Mouse (Mus musculus): ENCODE results near the gene Gtpbp8.
A peak's percentile ranks its signal among the peaks of the same experiment; 100 is the strongest.

Gtpbp8 gene

GRCm38 (mm10) chr16:44725286-44726223, 20.6 kb downstream of the Gtpbp8 start:
- DNase-seq (ENCODE audit: low spot score in 2 of 2), result peak; percentile 42 to 72

GRCm38 (mm10) chr16:44724847-44725246, 21.3 kb downstream of the Gtpbp8 start:
- DNase-seq (ENCODE audit: low spot score in 2 of 2), result no peak

- DNase-seq (ENCODE audit: low spot score in 2 of 2), result peak; percentile 91 to 92
Measured at GRCm38 (mm10) chr16:44724083-44724787, 21.9 kb downstream of the Gtpbp8 start, which contains the start of gene Nepro. TSS of gene Nepro (plus strand) at chr16:44724301.

GRCm38 (mm10) chr16:44722666-44723065, 23.5 kb downstream of the Gtpbp8 start:
- no peak for DNase-seq (ENCODE audit: low spot score in 2 of 2)

GRCm38 (mm10) chr16:44720518-44720917, 25.6 kb downstream of the Gtpbp8 start:
- no peak for DNase-seq (ENCODE audit: low spot score in 2 of 2)

- no peak for DNase-seq (ENCODE audit: low spot score in 2 of 2)
Measured at GRCm38 (mm10) chr16:44719349-44719748, 26.8 kb downstream of the Gtpbp8 start.

- DNase-seq (ENCODE audit: low spot score in 2 of 2), result no peak
Measured at GRCm38 (mm10) chr16:44717838-44718237, 28.3 kb downstream of the Gtpbp8 start.

GRCm38 (mm10) chr16:44717141-44717634, 29.0 kb downstream of the Gtpbp8 start:
- no peak for DNase-seq (ENCODE audit: low spot score in 2 of 2)

- no peak for DNase-seq (ENCODE audit: low spot score in 2 of 2)
Measured at GRCm38 (mm10) chr16:44716305-44717140, 29.6 kb downstream of the Gtpbp8 start.

GRCm38 (mm10) chr16:44703458-44703857, 42.7 kb downstream of the Gtpbp8 start:
- no peak for DNase-seq (ENCODE audit: low spot score in 2 of 2)

- DNase-seq (ENCODE audit: low spot score in 2 of 2), result no peak
Measured at GRCm38 (mm10) chr16:44702272-44702671, 43.9 kb downstream of the Gtpbp8 start.

GRCm38 (mm10) chr16:44701155-44701554, 45.0 kb downstream of the Gtpbp8 start:
- no peak for DNase-seq (ENCODE audit: low spot score in 2 of 2)

GRCm38 (mm10) chr16:44697473-44698205, 48.5 kb downstream of the Gtpbp8 start:
- no peak for DNase-seq (ENCODE audit: low spot score in 2 of 2)

GRCm38 (mm10) chr16:44695859-44696620, 50.1 kb downstream of the Gtpbp8 start:
- DNase-seq (ENCODE audit: low spot score in 2 of 2), result no peak

- no peak for DNase-seq (ENCODE audit: low spot score in 2 of 2)
Measured at GRCm38 (mm10) chr16:44695214-44695858, 50.8 kb downstream of the Gtpbp8 start.

- no peak for DNase-seq (ENCODE audit: low spot score in 2 of 2)
Measured at GRCm38 (mm10) chr16:44693695-44694094, 52.5 kb downstream of the Gtpbp8 start.

GRCm38 (mm10) chr16:44692541-44692940, 53.6 kb downstream of the Gtpbp8 start:
- no peak for DNase-seq (ENCODE audit: low spot score in 2 of 2)

- DNase-seq (ENCODE audit: low spot score in 2 of 2), result peak; percentile 32 to 39
Measured at GRCm38 (mm10) chr16:44691561-44692141, 54.5 kb downstream of the Gtpbp8 start.

GRCm38 (mm10) chr16:44691066-44691465, 55.1 kb downstream of the Gtpbp8 start:
- DNase-seq (ENCODE audit: low spot score in 2 of 2), result no peak
